Mouse (Mus musculus) liver, embryonic 15.5 days (tissue): ENCODE results near the gene Fgfr3. TPM values are rescaled to one million over a fixed set of nuclear protein-coding genes. Genes with fewer than 3 reads are reported as not detected.
A peak's percentile ranks its signal among the peaks of the same experiment; 100 is the strongest.

Source experiments
- ATAC-seq: fragments of 200-750 bp; cut with Nextera tagmentation; 2 replicates; pipeline ENCODE4 v1.8.0; 2017; ENCODE audit warnings: moderate number of reproducible peaks, mild to moderate bottlenecking, moderate library complexity; ENCODE audit not compliant: insufficient read depth
- H3K27ac ChIP-seq: fragments of 300-500 bp; sonication (generic); replicated peaks from 2 replicates; pipeline ENCODE4 v1.5.1; 2015; ENCODE audit warnings: mild to moderate bottlenecking, inconsistent platforms
- H3K27me3 ChIP-seq: fragments of 300-500 bp; sonication (generic); 2 replicates; pipeline ENCODE4 v1.6.1; 2015; ENCODE audit warnings: mild to moderate bottlenecking, inconsistent platforms
- H3K36me3 ChIP-seq: fragments of 300-500 bp; sonication (generic); replicated peaks from 2 replicates; pipeline ENCODE4 v1.6.1; 2015; ENCODE audit warnings: moderate library complexity, mild to moderate bottlenecking, inconsistent platforms
- H3K4me1 ChIP-seq: fragments of 300-500 bp; sonication (generic); replicated peaks from 2 replicates; pipeline ENCODE4 v1.6.1; 2015; ENCODE audit warnings: inconsistent platforms
- H3K4me2 ChIP-seq: fragments of 300-500 bp; sonication (generic); 2 replicates; pipeline ENCODE4 v1.6.1; 2015; ENCODE audit warnings: moderate library complexity, mild to moderate bottlenecking, inconsistent platforms
- H3K4me3 ChIP-seq: fragments of 300-500 bp; sonication (generic); replicated peaks from 2 replicates; pipeline ENCODE4 v1.5.1; 2015; ENCODE audit warnings: mild to moderate bottlenecking, inconsistent platforms
- H3K9ac ChIP-seq: fragments of 300-500 bp; sonication (generic); 2 replicates; pipeline ENCODE4 v1.6.1; 2015; ENCODE audit warnings: moderate library complexity, mild to moderate bottlenecking, inconsistent platforms
- H3K9me3 ChIP-seq: fragments of 300-500 bp; sonication (generic); replicated peaks from 2 replicates; pipeline ENCODE4 v1.6.1; 2016; ENCODE audit warnings: inconsistent platforms
- WGBS: fragments of 180-500 bp; shearing (Covaris S2); methylation state at CpG from one replicate; pipeline ENCODE4 v1.1.7; 2015; ENCODE audit warnings: mixed read lengths; ENCODE audit not compliant: insufficient replicate concordance; 5-methylcytosine and 5-hydroxymethylcytosine counted together
- polyA plus RNA-seq: library from polyadenylated mRNA; unstranded; fragments of >200 nt; fragmentation: Nextera tagmentation; extraction: Ambion mirVana; gene quantifications from 2 replicates; pipeline ENCODE4 v1.2.1, GENCODE M21; 2015

The Fgfr3 gene
- polyA plus RNA-seq, 1 experiment from 2014 or later = 2.7 TPM

DNA sequence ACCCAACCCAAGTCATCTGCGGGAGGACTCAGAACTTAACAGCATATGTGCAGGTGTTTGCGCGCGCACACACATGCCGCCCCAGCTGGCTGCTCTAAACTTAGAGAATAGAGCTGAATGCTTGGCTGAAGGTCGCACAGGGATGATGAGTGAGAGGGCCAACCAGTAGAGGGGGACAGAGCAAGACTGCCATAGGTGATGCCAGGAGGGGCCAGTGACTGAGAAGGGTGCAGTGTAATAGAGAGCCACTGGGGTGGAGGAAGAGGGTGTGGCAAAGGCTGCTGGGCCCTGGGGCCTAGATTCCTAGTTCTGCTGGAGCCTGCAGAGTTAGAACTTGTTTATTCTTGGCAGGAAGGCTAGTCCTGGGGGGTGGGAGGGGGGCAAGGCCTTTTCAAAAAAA, 5.0 kb upstream of the Fgfr3 start:
- no peak for ATAC-seq

DNA sequence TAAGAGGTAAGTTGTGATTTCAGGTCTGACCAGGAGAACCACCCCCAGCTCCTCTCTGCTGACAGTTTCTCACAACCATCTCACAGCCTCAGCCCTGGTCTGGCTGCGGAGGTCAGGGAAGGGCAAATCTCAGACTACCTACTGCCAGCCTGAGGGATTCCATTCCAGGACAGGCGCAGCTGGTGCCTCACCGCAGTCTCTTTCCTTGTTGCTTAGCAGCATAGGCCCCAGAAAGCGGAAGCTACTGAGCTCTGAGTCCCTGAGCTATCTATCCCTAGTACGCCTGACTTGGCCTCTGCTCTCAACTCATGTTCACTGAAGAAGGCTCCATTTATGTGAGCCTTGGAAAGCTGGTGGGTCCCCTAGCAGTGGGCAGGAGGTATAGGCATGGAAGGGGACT, 3.0 kb upstream of the Fgfr3 start:
- Histone ChIP-seq H3K27me3 (peaks cover 45% of the 10 kb centered on the region), H3K4me2 (no peak overlapping the region), H3K9ac (no peak overlapping the region), H3K36me3 (no peaks in the 10 kb centered on the region), H3K9me3 (no peaks in the 10 kb centered on the region), H3K4me1 (peaks cover 33% of the 10 kb centered on the region), H3K4me3 (no peak overlapping the region), H3K27ac (no peak overlapping the region)
- no peak for ATAC-seq
- 58% methylated on average over 5 of the region's 5 CpGs for WGBS

More for the DNA sequence above, 5.0 kb upstream of the Fgfr3 start:
- H3K27me3 ChIP-seq = peaks cover 25% of the 10 kb centered on the region
- no peak overlapping the region for H3K9ac ChIP-seq
- H3K4me2 ChIP-seq = no peak overlapping the region
- no peaks in the 10 kb centered on the region for H3K9me3 ChIP-seq
- H3K4me1 ChIP-seq = peaks cover 15% of the 10 kb centered on the region
- no peak overlapping the region for H3K4me3 ChIP-seq
- H3K36me3 ChIP-seq = no peaks in the 10 kb centered on the region
- 73% methylated on average over 6 of the region's 6 CpGs for WGBS
- H3K27ac ChIP-seq = no peak overlapping the region

DNA sequence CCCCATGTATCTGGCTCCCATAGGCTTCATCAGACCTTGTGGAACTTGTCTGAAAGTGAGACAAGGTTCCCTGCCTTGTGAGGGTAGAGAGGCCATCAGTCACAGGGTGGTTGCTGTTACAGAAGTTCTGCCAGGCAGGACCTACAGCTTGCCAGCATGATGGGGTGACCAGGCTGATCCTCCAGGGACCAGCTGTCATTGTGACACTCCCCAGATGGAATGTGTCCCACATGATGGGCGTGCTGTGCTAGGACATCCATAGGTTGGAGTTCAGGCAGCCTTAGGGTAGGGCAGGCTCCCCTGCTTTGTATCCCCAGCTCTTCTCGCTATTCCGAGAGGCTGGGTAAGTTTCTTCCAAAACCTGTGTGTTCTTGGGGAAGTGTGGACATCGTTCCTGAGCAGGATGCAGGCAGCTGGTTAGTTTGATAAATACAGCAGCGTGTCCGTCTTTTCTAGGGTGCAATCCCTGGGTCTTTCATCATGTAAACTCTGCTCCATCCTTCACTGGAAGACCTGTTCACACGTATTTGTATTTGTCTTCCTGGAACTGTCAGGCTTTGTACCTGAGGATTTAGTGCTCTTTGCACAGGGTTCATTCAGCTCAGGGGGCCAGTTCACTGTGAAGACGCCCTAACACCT, 503 bp upstream of the Fgfr3 start:
- Histone ChIP-seq H3K4me1 (peaks cover 47% of the 10 kb centered on the region), H3K9ac (no peak overlapping the region), H3K27me3 (peaks cover 70% of the 10 kb centered on the region), H3K4me2 (peak overlapping the region; percentile 71), H3K36me3 (no peaks in the 10 kb centered on the region), H3K27ac (no peak overlapping the region), H3K9me3 (no peaks in the 10 kb centered on the region), H3K4me3 (peak overlapping the region; percentile 58)
- peak; percentile 7 for ATAC-seq
- WGBS = 10% methylated on average over 8 of the region's 8 CpGs

DNA sequence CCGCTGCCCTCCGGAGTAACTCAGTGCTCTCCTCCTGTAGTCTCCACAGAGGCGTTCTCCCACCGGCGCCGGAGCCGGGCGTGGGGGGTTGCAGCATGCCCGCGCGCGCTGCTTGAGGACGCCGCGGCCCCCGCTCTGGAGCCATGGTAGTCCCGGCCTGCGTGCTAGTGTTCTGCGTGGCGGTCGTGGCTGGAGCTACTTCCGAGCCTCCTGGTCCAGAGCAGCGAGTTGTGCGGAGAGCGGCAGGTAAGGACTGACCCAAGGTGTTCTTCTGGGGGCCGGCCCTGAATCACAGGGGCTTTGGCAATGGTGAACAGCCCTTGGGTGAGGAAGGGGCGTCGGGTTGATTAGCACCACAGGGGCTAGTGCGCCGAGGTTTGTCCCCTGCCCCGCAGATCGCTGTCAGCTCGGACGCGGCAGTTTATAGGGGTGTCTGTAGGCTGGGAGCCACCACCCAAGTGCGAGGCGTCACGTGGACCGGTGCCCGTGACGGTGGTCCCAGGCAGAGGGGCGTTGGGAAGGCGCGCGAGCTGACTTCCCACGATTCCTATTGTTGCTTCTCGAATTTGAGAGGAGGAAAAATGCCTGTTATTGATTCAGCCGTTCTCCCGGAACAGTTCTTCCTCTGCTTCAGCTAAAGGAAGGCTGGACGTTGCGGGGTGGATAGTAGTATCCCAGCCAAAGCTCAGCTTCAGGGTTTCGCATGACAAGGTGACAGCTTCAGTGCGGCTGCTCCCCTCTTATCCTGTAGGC, 968 bp downstream of the Fgfr3 start:
- Histone ChIP-seq H3K4me2 (peak overlapping the region; percentile 71), H3K27ac (no peak overlapping the region), H3K9ac (peak overlapping the region; percentile 47), H3K36me3 (no peaks in the 10 kb centered on the region), H3K27me3 (peaks cover 80% of the 10 kb centered on the region), H3K9me3 (no peaks in the 10 kb centered on the region), H3K4me1 (peaks cover 52% of the 10 kb centered on the region), H3K4me3 (peak overlapping the region; percentile 58)
- ATAC-seq = no peak
- 1% methylated on average over 53 of the region's 53 CpGs for WGBS

DNA sequence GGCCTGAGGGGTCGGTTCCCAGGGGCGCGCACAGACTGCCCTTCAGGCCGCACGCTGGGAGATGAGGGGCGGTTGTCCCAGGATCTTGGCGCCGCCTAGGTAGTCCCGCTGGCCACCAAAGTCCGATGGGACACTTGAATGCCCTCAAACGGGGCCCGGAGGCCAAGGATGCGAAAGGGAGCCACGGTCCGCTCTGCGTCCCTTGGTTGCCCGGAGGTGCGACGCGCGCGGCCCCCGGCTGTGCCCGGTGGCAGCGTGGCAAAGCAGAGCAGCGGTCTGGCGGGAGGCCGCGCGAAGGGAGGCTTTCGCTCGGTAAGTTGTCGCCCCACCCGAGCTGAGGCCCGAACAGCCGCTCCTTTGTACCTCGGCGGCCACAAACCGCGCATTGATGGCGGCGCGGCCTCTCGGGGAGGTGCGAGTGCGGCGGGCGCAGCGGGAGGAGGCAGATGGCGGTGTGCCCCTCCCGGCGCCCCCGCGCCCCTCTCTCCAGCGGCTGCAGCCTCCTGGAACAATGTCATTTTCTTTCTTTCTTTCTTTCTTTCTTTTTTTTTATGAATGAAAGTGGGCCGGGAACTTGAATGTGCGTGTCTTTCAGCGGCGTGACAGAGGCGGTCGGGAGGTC, 1.7 kb downstream of the Fgfr3 start:
- Histone ChIP-seq H3K27me3 (peaks cover 82% of the 10 kb centered on the region), H3K27ac (no peak overlapping the region), H3K9ac (no peak overlapping the region), H3K36me3 (no peaks in the 10 kb centered on the region), H3K9me3 (no peaks in the 10 kb centered on the region), H3K4me1 (peaks cover 52% of the 10 kb centered on the region), H3K4me2 (peak overlapping the region; percentile 71), H3K4me3 (peak overlapping the region; percentile 58)
- under 1% methylated on average over 61 of the region's 61 CpGs for WGBS
- no peak for ATAC-seq

DNA sequence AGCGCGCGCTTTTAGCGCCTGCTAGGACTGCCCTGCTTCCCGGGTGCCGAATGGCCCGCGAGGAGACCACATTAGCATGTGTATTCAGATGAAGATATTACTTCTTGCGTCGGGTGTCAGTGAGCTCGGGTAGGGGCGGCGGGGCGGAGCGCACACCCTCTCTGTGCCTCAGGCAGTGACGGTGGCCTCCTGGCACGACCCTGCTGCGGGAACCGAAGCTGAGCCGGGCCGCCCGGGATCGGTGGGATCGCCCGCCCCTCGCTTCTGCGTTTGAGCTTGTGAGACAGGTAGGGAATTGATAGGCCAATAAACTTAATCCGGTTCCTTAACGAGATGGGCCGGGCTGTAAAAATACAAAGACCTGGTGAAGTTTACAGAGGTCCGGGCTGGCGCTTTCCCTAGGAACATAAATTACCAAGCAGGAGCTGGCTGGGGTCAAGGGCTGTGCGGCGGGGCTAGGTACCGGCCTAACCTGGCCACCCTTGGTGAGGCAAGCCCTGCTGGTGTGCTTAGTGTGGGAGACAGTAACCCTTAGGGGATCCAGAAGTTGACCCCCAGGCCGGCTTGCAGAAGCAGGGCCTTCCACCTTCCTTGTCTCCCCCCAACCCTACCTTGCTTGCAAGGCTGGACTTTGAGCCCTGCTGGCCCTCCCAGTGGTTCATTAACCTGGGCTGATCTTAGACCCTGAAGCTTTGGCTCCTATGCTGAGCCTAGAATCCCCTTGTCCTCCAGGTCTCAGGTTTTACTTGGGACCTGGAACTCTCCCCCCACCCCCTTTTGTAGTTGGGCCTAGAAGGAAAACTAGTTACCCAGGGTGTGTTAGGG, 2.4 kb downstream of the Fgfr3 start:
- peak overlapping the region; percentile 71 for H3K4me2 ChIP-seq
- H3K36me3 ChIP-seq = no peaks in the 10 kb centered on the region
- ATAC-seq = no peak; the same call in 1 of the 2 replicates
- H3K9me3 ChIP-seq = no peaks in the 10 kb centered on the region
- H3K4me3 ChIP-seq = peak overlapping the region; percentile 58
- peaks cover 83% of the 10 kb centered on the region for H3K27me3 ChIP-seq
- H3K9ac ChIP-seq = no peak overlapping the region
- H3K27ac ChIP-seq = no peak overlapping the region; the same call in 1 of the 2 replicates
- WGBS = 16% methylated on average over 36 of the region's 36 CpGs
- peaks cover 52% of the 10 kb centered on the region for H3K4me1 ChIP-seq

DNA sequence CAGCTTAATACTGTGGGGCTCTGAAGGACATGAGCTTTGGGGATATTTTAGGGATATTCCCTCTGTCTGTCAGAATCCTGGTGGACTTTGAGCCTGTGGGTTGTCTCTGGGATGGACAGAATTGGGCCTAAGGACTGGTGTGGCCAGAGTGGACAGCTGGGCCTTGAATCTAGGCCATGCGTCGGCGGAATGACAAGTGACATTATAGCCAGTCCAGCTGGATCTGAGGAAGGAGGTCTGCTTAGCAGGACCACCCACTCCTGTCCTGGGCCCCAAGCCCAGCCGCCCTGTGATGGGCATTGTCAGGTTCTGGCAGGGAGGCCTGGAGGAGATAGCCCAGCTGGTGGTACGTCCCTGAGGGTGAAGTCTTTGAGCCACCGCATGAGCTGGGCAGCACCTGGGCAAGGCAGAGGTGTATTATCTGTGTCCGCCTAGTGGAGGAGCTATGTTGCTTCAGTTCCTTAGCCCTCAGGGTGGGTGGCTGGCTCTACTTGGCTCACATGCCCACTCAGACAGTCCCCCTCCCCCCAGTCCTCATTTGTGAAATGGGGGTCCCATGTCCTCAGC, 4.7 kb downstream of the Fgfr3 start:
- ATAC-seq = no peak
- H3K9ac ChIP-seq = no peak overlapping the region
- 82% methylated on average over 7 of the region's 7 CpGs for WGBS
- no peaks in the 10 kb centered on the region for H3K9me3 ChIP-seq
- peaks cover 40% of the 10 kb centered on the region for H3K4me1 ChIP-seq
- H3K27ac ChIP-seq = no peak overlapping the region
- no peak overlapping the region for H3K4me3 ChIP-seq
- peaks cover 61% of the 10 kb centered on the region for H3K27me3 ChIP-seq
- no peak overlapping the region for H3K4me2 ChIP-seq
- H3K36me3 ChIP-seq = 0 out of 2 replicates have a peak, but pooled peaks cover 9% of the 10 kb centered on the region

DNA sequence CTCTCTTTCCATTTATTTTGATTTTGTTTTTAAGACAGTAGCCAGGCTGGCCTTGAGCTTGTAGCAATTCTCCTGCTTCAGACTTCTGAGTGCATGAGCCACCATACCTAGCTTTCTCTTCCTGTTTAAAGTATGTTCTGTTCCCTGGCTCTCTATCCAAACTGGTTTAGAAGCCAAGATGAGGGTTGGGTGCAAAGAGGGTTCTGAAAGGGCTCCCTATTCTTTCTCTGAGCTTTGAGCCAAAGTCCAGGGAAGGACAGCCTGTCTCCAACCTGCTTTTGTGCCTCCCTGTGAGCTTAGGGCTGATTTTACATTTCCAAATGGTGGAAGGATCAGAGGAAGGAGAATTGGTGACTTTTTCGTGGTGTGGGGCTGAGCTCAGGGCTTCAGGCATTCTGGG, 5.4 kb downstream of the Fgfr3 start:
- Histone ChIP-seq H3K27me3 (peaks cover 54% of the 10 kb centered on the region), H3K9ac (no peak overlapping the region), H3K4me1 (peaks cover 33% of the 10 kb centered on the region), H3K4me3 (no peak overlapping the region), H3K27ac (no peak overlapping the region), H3K36me3 (0 out of 2 replicates have a peak, but pooled peaks cover 11% of the 10 kb centered on the region), H3K4me2 (no peak overlapping the region), H3K9me3 (no peaks in the 10 kb centered on the region)
- ATAC-seq = no peak
- 29% methylated on average over 1 of the region's 1 CpGs for WGBS

DNA sequence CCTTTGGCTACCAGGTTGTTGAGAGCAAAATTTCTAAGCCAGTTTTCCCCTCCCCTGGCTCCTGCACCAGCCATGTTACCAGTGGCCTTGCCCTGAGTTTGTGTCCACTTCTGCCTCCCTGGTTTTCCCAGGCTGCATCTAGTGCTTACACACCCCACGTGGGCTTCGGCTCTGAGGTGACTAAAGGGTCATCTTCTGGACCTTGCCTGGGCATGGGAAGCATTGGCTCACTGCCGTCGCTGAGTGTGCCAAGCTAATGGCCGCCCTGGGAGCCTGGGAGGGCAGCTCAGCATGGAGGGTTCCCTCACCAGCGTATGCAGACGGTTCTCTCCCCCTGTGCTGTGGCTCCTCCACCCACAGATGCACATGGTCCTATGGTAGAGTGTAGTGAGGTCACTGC, 7.4 kb downstream of the Fgfr3 start:
- H3K4me3 ChIP-seq = no peak overlapping the region
- H3K4me2 ChIP-seq = no peak overlapping the region
- no peaks in the 10 kb centered on the region for H3K9me3 ChIP-seq
- peaks cover 11% of the 10 kb centered on the region; the same call in 1 of the 2 replicates for H3K36me3 ChIP-seq
- 68% methylated on average over 7 of the region's 7 CpGs for WGBS
- no peak overlapping the region for H3K9ac ChIP-seq
- peaks cover 15% of the 10 kb centered on the region; the same call in 1 of the 2 replicates for H3K4me1 ChIP-seq
- H3K27ac ChIP-seq = no peak overlapping the region
- no peak for ATAC-seq
- peaks cover 34% of the 10 kb centered on the region for H3K27me3 ChIP-seq

DNA sequence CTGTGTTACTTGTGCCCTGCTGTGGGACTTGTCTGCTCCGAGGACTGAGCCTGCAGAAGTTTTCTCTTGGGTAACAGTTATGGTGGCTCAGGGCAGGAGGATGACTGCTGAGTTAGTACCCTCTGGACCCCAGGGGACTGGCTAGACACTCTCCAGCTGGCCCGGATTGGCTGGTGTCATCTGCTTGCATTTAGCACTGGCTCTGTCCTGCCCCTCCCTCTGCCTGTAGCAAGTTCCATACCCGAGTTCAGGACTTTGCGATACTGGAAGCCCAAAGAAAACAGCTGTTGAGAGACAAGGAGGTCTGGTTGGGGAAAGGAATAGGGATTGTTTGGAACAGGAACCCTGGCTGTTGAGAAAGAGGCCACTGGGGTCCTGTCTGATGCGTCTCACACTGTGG, 9.0 kb downstream of the Fgfr3 start:
- no peak for ATAC-seq
- H3K27ac ChIP-seq = no peak overlapping the region
- WGBS = 67% methylated on average over 5 of the region's 5 CpGs

More for the DNA sequence above, 9.0 kb downstream of the Fgfr3 start:
- Histone ChIP-seq H3K4me3 (no peak overlapping the region), H3K9me3 (no peaks in the 10 kb centered on the region), H3K36me3 (peaks cover 11% of the 10 kb centered on the region; the same call in 1 of the 2 replicates), H3K27me3 (peaks cover 18% of the 10 kb centered on the region), H3K4me1 (peaks cover 9% of the 10 kb centered on the region; the same call in 1 of the 2 replicates), H3K9ac (no peak overlapping the region), H3K4me2 (no peak overlapping the region)
